Mouse (Mus musculus) C2C12 (cell line): ENCODE results near the gene Mb. TPM values are rescaled to one million over a fixed set of nuclear protein-coding genes. Genes with fewer than 3 reads are reported as not detected.

ENCODE experiments used
- H3K27me3 ChIP-seq: one replicate; pipeline ENCODE4 v1.6.1; 2011; ENCODE audit not compliant: control insufficient read depth, insufficient read depth, insufficient read length
- H3K36me3 ChIP-seq: one replicate; pipeline ENCODE4 v1.6.1; 2011; ENCODE audit not compliant: control insufficient read depth, insufficient read depth
- H3K4me3 ChIP-seq: one replicate; pipeline ENCODE4 v1.5.1; 2011; ENCODE audit warnings: mild to moderate bottlenecking, control low read depth; ENCODE audit not compliant: poor library complexity, insufficient read depth, severe bottlenecking
- H3K79me2 ChIP-seq: one replicate; pipeline ENCODE4 v1.6.1; 2011; ENCODE audit not compliant: control insufficient read depth, insufficient read depth
- H3K79me3 ChIP-seq: one replicate; pipeline ENCODE4 v1.6.1; 2011; ENCODE audit warnings: low read depth, control low read depth
- H3ac ChIP-seq: one replicate; pipeline ENCODE3; 2011; ENCODE audit warnings: low read depth; ENCODE audit not compliant: control insufficient read depth, insufficient read length
- CEBPB ChIP-seq: IDR thresholded peaks from one replicate; pipeline ENCODE4 v1.6.1; 2011; ENCODE audit warnings: low read depth, mild to moderate bottlenecking, control low read depth, moderate library complexity
- CTCF ChIP-seq: IDR thresholded peaks from one replicate; pipeline ENCODE4 v1.5.1; 2011; ENCODE audit not compliant: control insufficient read depth, insufficient read depth, insufficient read length
- FOSL1 ChIP-seq: IDR thresholded peaks from one replicate; pipeline ENCODE4 v1.8.0; 2011; ENCODE audit warnings: mild to moderate bottlenecking, low read length; ENCODE audit not compliant: poor library complexity, insufficient read depth, severe bottlenecking
- MAX ChIP-seq: IDR thresholded peaks from one replicate; pipeline ENCODE4 v1.6.1; 2011; ENCODE audit warnings: mild to moderate bottlenecking, control low read depth
- MYOD1 ChIP-seq: IDR thresholded peaks from one replicate; pipeline ENCODE4 v1.6.1; 2011; ENCODE audit warnings: low read depth; ENCODE audit not compliant: control insufficient read depth, insufficient read length
- MYOG ChIP-seq: IDR thresholded peaks from one replicate; pipeline ENCODE4 v1.6.1; 2011; ENCODE audit not compliant: control insufficient read depth, insufficient read length; ENCODE audit errors: extremely low read depth
- USF1 ChIP-seq: IDR thresholded peaks from one replicate; pipeline ENCODE4 v1.6.1; 2011; ENCODE audit warnings: low read depth, mild to moderate bottlenecking, control low read depth, moderate library complexity
- polyA plus RNA-seq: library from polyadenylated mRNA; unstranded; fragments of >200 nt; fragmentation: generic; extraction: Trizol; gene quantifications from one replicate; pipeline ENCODE4 v1.2.1, GENCODE M21; 2012; ENCODE audit warnings: missing spikeins

Mb gene
- polyA plus RNA-seq, 1 experiment, result 3.1 TPM

- no peaks in the 10 kb centered on the region for H3K79me2 ChIP-seq
- no peak overlapping the region for H3K4me3 ChIP-seq
- TF ChIP-seq FOSL1, result no peak
- TF ChIP-seq MAX, result peak; percentile 35
- TF ChIP-seq USF1, result peak; percentile 71
- no peak for TF ChIP-seq CTCF
- no peak for TF ChIP-seq CEBPB
- TF ChIP-seq MYOG, result no peak
- TF ChIP-seq MYOD1, result peak; percentile 38
- H3K79me3 ChIP-seq, result no peaks in the 10 kb centered on the region
- H3ac ChIP-seq, result peak overlapping the region; percentile 75
- H3K36me3 ChIP-seq, result no peaks in the 10 kb centered on the region
- no peaks in the 10 kb centered on the region for H3K27me3 ChIP-seq
Observed at GRCm38 (mm10) chr15:77037278-77038161, 12.9 kb downstream of the Mb start.

- no peak overlapping the region for H3K4me3 ChIP-seq
- peak overlapping the region; percentile 75 for H3ac ChIP-seq
- TF ChIP-seq MYOG (no peak), MAX (no peak), CTCF (no peak), CEBPB (no peak), FOSL1 (no peak), MYOD1 (no peak), USF1 (no peak)
- H3K79me2 ChIP-seq, result no peaks in the 10 kb centered on the region
- H3K36me3 ChIP-seq, result no peaks in the 10 kb centered on the region
- no peaks in the 10 kb centered on the region for H3K79me3 ChIP-seq
- no peaks in the 10 kb centered on the region for H3K27me3 ChIP-seq
Observed at GRCm38 (mm10) chr15:77036989-77037277, 13.5 kb downstream of the Mb start.

- H3K4me3 ChIP-seq, result no peak overlapping the region
- no peaks in the 10 kb centered on the region for H3K27me3 ChIP-seq
- no peak for TF ChIP-seq CTCF
- TF ChIP-seq USF1, result peak; percentile 4
- peak; percentile 17 for TF ChIP-seq MAX
- no peak for TF ChIP-seq MYOG
- TF ChIP-seq FOSL1, result peak; percentile 36
- peak; percentile 92 for TF ChIP-seq MYOD1
- no peak for TF ChIP-seq CEBPB
Observed at GRCm38 (mm10) chr15:77036320-77036988, 14.0 kb downstream of the Mb start.

GRCm38 (mm10) chr15:77035643-77036042 lies 14.8 kb downstream of the Mb start:
- Histone ChIP-seq H3K27me3 (no peaks in the 10 kb centered on the region), H3K4me3 (no peak overlapping the region), H3K36me3 (no peaks in the 10 kb centered on the region), H3K79me2 (no peaks in the 10 kb centered on the region), H3K79me3 (no peaks in the 10 kb centered on the region), H3ac (no peak overlapping the region)
- TF ChIP-seq MYOD1, result no peak
- no peak for TF ChIP-seq CEBPB
- TF ChIP-seq MAX, result no peak
- no peak for TF ChIP-seq CTCF
- no peak for TF ChIP-seq USF1
- TF ChIP-seq FOSL1, result no peak
- no peak for TF ChIP-seq MYOG

More at GRCm38 (mm10) chr15:77036320-77036988, 14.0 kb downstream of the Mb start:
- H3K79me3 ChIP-seq, result no peaks in the 10 kb centered on the region
- no peaks in the 10 kb centered on the region for H3K36me3 ChIP-seq
- no peaks in the 10 kb centered on the region for H3K79me2 ChIP-seq
- peak overlapping the region; percentile 75 for H3ac ChIP-seq

- H3K27me3 ChIP-seq, result no peaks in the 10 kb centered on the region
- no peak overlapping the region for H3ac ChIP-seq
- TF ChIP-seq MYOG (no peak), MAX (no peak), FOSL1 (no peak), USF1 (no peak), CEBPB (no peak), MYOD1 (no peak), CTCF (no peak)
- no peaks in the 10 kb centered on the region for H3K79me3 ChIP-seq
- no peaks in the 10 kb centered on the region for H3K36me3 ChIP-seq
- no peaks in the 10 kb centered on the region for H3K79me2 ChIP-seq
- no peak overlapping the region for H3K4me3 ChIP-seq
Observed at GRCm38 (mm10) chr15:77034526-77034925, 15.9 kb downstream of the Mb start.
